Mouse (Mus musculus) heart, embryonic 12.5 days (tissue): ENCODE data around the gene Tctex1d1. TPM values are rescaled to one million over a fixed set of nuclear protein-coding genes. Genes with fewer than 3 reads are reported as not detected.
A peak's percentile ranks its signal among the peaks of the same experiment; 100 is the strongest.

Source experiments
- ATAC-seq: fragments of 200-750 bp; cut with Nextera tagmentation; 2 replicates; pipeline ENCODE4 v1.8.0; 2017; ENCODE audit warnings: moderate TSS enrichment, moderate library complexity; ENCODE audit not compliant: insufficient number of reproducible peaks, low FRiP score
- H3K27ac ChIP-seq: fragments of 300-500 bp; sonication (generic); 2 replicates; pipeline ENCODE4 v1.5.1; 2016; ENCODE audit warnings: mild to moderate bottlenecking, moderate library complexity; ENCODE audit not compliant: poor library complexity, severe bottlenecking
- H3K27me3 ChIP-seq: fragments of 300-500 bp; sonication (generic); replicated peaks from 2 replicates; pipeline ENCODE4 v1.6.1; 2016; ENCODE audit warnings: mild to moderate bottlenecking, moderate library complexity
- H3K36me3 ChIP-seq: fragments of 300-500 bp; sonication (generic); 2 replicates; pipeline ENCODE4 v1.6.1; 2016; ENCODE audit warnings: mild to moderate bottlenecking, moderate library complexity
- H3K4me1 ChIP-seq: fragments of 300-500 bp; sonication (generic); replicated peaks from 2 replicates; pipeline ENCODE4 v1.6.1; 2016; ENCODE audit warnings: mild to moderate bottlenecking
- H3K4me2 ChIP-seq: fragments of 300-500 bp; sonication (generic); 2 replicates; pipeline ENCODE4 v1.6.1; 2016; ENCODE audit warnings: mild to moderate bottlenecking, moderate library complexity
- H3K4me3 ChIP-seq: fragments of 300-500 bp; sonication (generic); 2 replicates; pipeline ENCODE4 v1.5.1; 2016; ENCODE audit warnings: mild to moderate bottlenecking
- H3K9ac ChIP-seq: fragments of 300-500 bp; sonication (generic); 2 replicates; pipeline ENCODE4 v1.6.1; 2016; ENCODE audit warnings: mild to moderate bottlenecking, moderate library complexity
- H3K9me3 ChIP-seq: fragments of 300-500 bp; sonication (generic); replicated peaks from 2 replicates; pipeline ENCODE4 v1.6.1; 2016; ENCODE audit warnings: mild to moderate bottlenecking, moderate library complexity
- WGBS: fragments of 180-500 bp; shearing (Covaris S2); methylation state at CpG from one replicate; pipeline ENCODE4 v1.1.7; 2016; 5-methylcytosine and 5-hydroxymethylcytosine counted together
- polyA plus RNA-seq: library from polyadenylated mRNA; unstranded; fragments of >200 nt; fragmentation: Nextera tagmentation; extraction: Ambion mirVana; gene quantifications from 2 replicates; pipeline ENCODE4 v1.2.1, GENCODE M21; 2016

Gene Tctex1d1
- polyA plus RNA-seq, 1 experiment from 2014 or later, result not detected

GRCm38 (mm10) chr4:102971159-102971558 lies 7.2 kb upstream of the Tctex1d1 start:
- H3K27me3 ChIP-seq, result 0 out of 2 replicates have a peak, but pooled peaks cover 4% of the 10 kb centered on the region
- H3K9me3 ChIP-seq, result no peaks in the 10 kb centered on the region
- no peaks in the 10 kb centered on the region for H3K36me3 ChIP-seq
- H3K4me2 ChIP-seq, result no peak overlapping the region
- no peak overlapping the region for H3K9ac ChIP-seq
- WGBS, result 74% methylated on average over 5 of the region's 5 CpGs
- H3K4me3 ChIP-seq, result no peak overlapping the region
- no peak overlapping the region for H3K27ac ChIP-seq
- ATAC-seq, result no peak
- H3K4me1 ChIP-seq, result no peaks in the 10 kb centered on the region

DNA sequence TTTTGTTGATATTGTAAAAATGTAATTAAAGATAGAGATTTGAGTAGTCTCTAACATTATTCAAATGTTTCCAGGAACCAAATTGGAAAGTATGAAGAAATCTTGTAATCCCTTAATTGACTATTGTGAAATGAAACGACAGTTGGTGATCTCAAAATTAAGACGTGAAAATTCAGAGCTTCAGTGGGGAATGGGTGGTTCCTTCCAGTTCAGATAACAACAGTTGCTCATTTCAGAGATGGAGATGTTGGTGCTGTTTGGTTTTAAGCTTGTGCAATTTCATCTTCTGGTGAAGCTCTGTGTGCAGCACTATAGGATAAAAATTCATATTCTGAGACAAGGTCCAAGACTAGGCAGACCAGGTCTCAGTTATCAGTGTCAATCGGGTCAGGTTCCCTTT lies 6.3 kb upstream of the Tctex1d1 start:
- WGBS, result 62% methylated on average over 3 of the region's 3 CpGs
- Histone ChIP-seq H3K9ac (no peak overlapping the region), H3K4me2 (no peak overlapping the region), H3K4me1 (no peaks in the 10 kb centered on the region), H3K36me3 (no peaks in the 10 kb centered on the region), H3K27me3 (peaks cover 8% of the 10 kb centered on the region; the same call in 1 of the 2 replicates), H3K4me3 (no peak overlapping the region), H3K27ac (no peak overlapping the region), H3K9me3 (no peaks in the 10 kb centered on the region)
- ATAC-seq, result no peak

- no peak overlapping the region for H3K4me3 ChIP-seq
- no peak for ATAC-seq
- no peak overlapping the region for H3K4me2 ChIP-seq
- H3K36me3 ChIP-seq, result no peaks in the 10 kb centered on the region
- peaks cover 11% of the 10 kb centered on the region for H3K4me1 ChIP-seq
- H3K27ac ChIP-seq, result no peak overlapping the region
- H3K27me3 ChIP-seq, result peaks cover 17% of the 10 kb centered on the region
- WGBS, result 69% methylated on average over 5 of the region's 5 CpGs
- H3K9ac ChIP-seq, result no peak overlapping the region
- no peaks in the 10 kb centered on the region for H3K9me3 ChIP-seq
These were observed 4.2 kb upstream of the Tctex1d1 start for GRCm38 (mm10) chr4:102974172-102974571.

- Histone ChIP-seq H3K4me3 (no peak overlapping the region), H3K27ac (no peak overlapping the region), H3K9me3 (no peaks in the 10 kb centered on the region), H3K4me2 (no peak overlapping the region), H3K36me3 (no peaks in the 10 kb centered on the region), H3K4me1 (peaks cover 11% of the 10 kb centered on the region), H3K9ac (no peak overlapping the region), H3K27me3 (peaks cover 20% of the 10 kb centered on the region)
- ATAC-seq, result no peak
- WGBS, result 51% methylated on average over 12 of the region's 12 CpGs
These were observed 1.8 kb upstream of the Tctex1d1 start for GRCm38 (mm10) chr4:102976290-102977275.

DNA sequence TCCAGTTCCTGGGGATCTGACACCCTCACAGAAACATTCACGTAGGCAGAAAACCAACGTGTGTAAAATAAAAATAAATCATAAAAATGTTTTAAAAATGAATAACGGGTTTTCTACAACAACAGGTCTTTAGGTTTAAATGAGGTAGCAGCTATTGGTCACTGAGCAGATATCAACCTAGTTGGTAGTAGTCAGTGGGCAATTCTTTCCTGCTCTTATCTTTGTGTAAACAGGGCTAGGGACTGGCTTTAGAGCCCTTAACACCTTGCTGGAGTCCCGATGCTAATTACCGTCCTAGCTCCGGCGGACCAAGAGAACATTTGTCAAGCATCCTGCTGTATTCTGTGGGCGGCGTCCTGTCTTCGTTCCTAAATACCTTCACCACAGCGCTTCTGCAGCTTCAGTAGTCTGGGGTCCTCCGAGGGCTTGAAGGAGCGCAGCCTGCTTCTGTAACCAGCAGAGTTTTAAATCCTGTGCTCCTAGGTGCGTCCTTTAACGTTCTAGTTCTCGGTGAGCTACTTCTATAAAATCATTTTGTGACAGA lies 556 bp upstream of the Tctex1d1 start:
- Histone ChIP-seq H3K9me3 (no peaks in the 10 kb centered on the region), H3K4me2 (peak overlapping the region; percentile 84), H3K36me3 (no peaks in the 10 kb centered on the region), H3K27me3 (peaks cover 20% of the 10 kb centered on the region), H3K27ac (no peak overlapping the region), H3K9ac (no peak overlapping the region), H3K4me1 (peaks cover 11% of the 10 kb centered on the region), H3K4me3 (peak overlapping the region; percentile 41)
- ATAC-seq, result no peak
- 13% methylated on average over 16 of the region's 16 CpGs for WGBS

DNA sequence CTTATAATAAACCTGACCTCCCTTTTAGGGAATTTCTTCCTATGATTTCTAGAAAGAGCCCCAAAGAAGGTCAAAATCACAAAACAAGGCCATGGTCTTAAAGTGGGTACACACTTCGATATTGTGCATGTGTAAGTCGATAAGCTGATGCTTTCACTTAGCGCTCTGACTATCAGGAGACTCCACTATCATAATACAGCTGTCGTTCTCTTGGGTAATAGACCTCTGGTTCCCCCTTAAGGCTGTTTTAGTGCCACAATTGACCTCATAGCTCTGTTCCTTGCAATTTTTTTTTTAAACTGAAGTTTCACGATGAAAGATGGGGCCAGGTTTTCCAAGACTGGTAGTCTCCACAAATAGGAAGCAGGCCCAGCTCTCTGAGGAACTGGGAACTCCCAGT lies 979 bp downstream of the Tctex1d1 start:
- Histone ChIP-seq H3K4me2 (peak overlapping the region; percentile 84), H3K27me3 (peaks cover 20% of the 10 kb centered on the region), H3K4me1 (peaks cover 11% of the 10 kb centered on the region), H3K9me3 (no peaks in the 10 kb centered on the region), H3K4me3 (peak overlapping the region; percentile 41; the same call in 1 of the 2 replicates), H3K27ac (no peak overlapping the region), H3K9ac (no peak overlapping the region), H3K36me3 (no peaks in the 10 kb centered on the region)
- no peak for ATAC-seq
- WGBS, result 36% methylated on average over 5 of the region's 5 CpGs

- Histone ChIP-seq H3K4me3 (no peak overlapping the region), H3K9me3 (no peaks in the 10 kb centered on the region), H3K4me1 (peaks cover 11% of the 10 kb centered on the region), H3K4me2 (no peak overlapping the region), H3K36me3 (no peaks in the 10 kb centered on the region), H3K27ac (no peak overlapping the region), H3K27me3 (peaks cover 18% of the 10 kb centered on the region), H3K9ac (no peak overlapping the region)
- ATAC-seq, result no peak
- 76% methylated on average over 8 of the region's 8 CpGs for WGBS
These were observed 3.3 kb downstream of the Tctex1d1 start for GRCm38 (mm10) chr4:102981709-102982108.

DNA sequence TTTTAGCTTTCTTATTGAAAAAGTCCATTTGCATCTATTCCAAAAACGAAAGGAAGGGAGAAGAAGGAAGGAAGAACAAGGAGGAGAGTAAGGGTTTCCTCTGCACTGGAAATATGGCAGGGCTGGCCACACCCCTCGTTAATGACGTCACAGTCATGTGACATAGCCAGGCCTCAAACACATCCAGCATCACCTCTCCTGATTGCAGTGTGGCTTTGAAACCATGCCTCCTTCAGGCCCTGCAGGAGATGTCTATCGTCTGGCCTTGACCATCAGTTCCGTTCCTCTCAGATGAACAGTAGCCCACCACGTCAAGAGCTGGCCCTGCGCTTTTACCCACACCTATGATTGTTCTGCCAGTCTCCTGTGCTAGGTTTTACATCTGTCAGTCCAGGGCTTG lies 7.8 kb downstream of the Tctex1d1 start:
- H3K4me1 ChIP-seq, result 0 out of 2 replicates have a peak, but pooled peaks cover 5% of the 10 kb centered on the region
- no peak overlapping the region for H3K4me2 ChIP-seq
- H3K4me3 ChIP-seq, result no peak overlapping the region
- no peaks in the 10 kb centered on the region for H3K36me3 ChIP-seq
- H3K27ac ChIP-seq, result no peak overlapping the region
- no peak for ATAC-seq
- H3K9me3 ChIP-seq, result no peaks in the 10 kb centered on the region
- WGBS, result 66% methylated on average over 7 of the region's 7 CpGs
- no peaks in the 10 kb centered on the region; the same call in 1 of the 2 replicates for H3K27me3 ChIP-seq
- no peak overlapping the region for H3K9ac ChIP-seq

DNA sequence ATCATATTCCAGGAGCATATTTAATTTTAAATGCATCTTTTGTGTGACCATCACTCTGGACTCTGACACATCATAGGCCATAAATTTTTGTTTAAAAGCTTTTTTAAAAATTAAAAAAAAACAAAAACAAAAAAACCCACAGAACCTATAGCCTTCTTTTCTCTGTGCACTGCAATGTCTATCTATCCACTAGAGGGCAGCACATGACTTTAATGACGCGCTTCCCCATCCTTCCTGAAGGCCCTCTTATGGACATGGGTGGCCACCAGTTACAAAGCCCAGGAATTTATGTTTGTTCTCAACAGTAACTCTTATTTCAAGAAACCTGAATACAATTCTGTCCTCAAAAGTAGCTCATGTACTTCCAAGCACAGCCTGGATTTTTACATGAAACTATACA lies 8.5 kb downstream of the Tctex1d1 start:
- no peak overlapping the region for H3K4me2 ChIP-seq
- H3K9ac ChIP-seq, result no peak overlapping the region
- H3K9me3 ChIP-seq, result no peaks in the 10 kb centered on the region
- no peak for ATAC-seq
- H3K27me3 ChIP-seq, result no peaks in the 10 kb centered on the region; the same call in 1 of the 2 replicates
- no peak overlapping the region for H3K4me3 ChIP-seq
- 1% methylated on average over 2 of the region's 2 CpGs for WGBS
- H3K27ac ChIP-seq, result no peak overlapping the region
- no peaks in the 10 kb centered on the region for H3K36me3 ChIP-seq
- 0 out of 2 replicates have a peak, but pooled peaks cover 5% of the 10 kb centered on the region for H3K4me1 ChIP-seq

DNA sequence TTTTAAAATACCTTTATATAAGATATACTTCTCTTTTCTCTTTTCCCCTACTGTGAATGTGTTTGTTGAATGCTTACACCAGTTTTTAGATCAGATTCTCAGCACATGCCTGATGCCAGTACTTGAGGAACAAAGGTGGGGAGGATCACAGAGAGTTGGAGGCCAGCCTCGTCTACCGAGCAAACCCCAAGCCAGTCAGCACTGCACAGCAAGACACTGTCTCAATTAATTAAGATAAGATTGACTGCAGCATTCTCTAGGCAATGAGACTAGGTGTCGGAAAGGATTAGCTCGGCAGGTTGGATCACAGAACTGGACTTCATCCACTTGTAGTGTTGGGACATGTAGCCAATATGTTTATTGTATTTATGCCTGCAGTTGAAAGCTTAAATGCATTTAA lies 8.9 kb downstream of the Tctex1d1 start:
- Histone ChIP-seq H3K4me3 (no peak overlapping the region), H3K9ac (no peak overlapping the region), H3K27me3 (no peaks in the 10 kb centered on the region; the same call in 1 of the 2 replicates), H3K36me3 (no peaks in the 10 kb centered on the region), H3K4me1 (0 out of 2 replicates have a peak, but pooled peaks cover 5% of the 10 kb centered on the region), H3K9me3 (no peaks in the 10 kb centered on the region), H3K27ac (no peak overlapping the region), H3K4me2 (no peak overlapping the region)
- ATAC-seq, result no peak
- WGBS, result 28% methylated on average over 4 of the region's 4 CpGs

- no peak overlapping the region for H3K4me2 ChIP-seq
- no peak for ATAC-seq
- no peak overlapping the region for H3K27ac ChIP-seq
- H3K27me3 ChIP-seq, result no peaks in the 10 kb centered on the region
- no peaks in the 10 kb centered on the region for H3K36me3 ChIP-seq
- no peaks in the 10 kb centered on the region for H3K9me3 ChIP-seq
- no peak overlapping the region for H3K9ac ChIP-seq
- H3K4me3 ChIP-seq, result no peak overlapping the region
- H3K4me1 ChIP-seq, result 0 out of 2 replicates have a peak, but pooled peaks cover 5% of the 10 kb centered on the region
- WGBS, result 67% methylated on average over 2 of the region's 2 CpGs
These were observed 9.3 kb downstream of the Tctex1d1 start for GRCm38 (mm10) chr4:102987756-102988155.
